Mouse (Mus musculus) heart, postnatal 14 days (tissue): ENCODE measurements around the gene Vmn1r201. TPM values are rescaled to one million over a fixed set of nuclear protein-coding genes. Genes with fewer than 3 reads are reported as not detected.

ENCODE experiments used
- DNase-seq, 2 experiments: peaks; one replicate each; pipeline ENCODE4 v3.0.0; 2021 to 2022
- intact Hi-C: fragments of 180-260 bp; cut with DNase I; formaldehyde crosslinking; loops from one replicate; pipeline ENCODE4 v1.15.1; 2025
- long read RNA-seq, 2 experiments: library from polyadenylated mRNA; stranded (forward); transcript quantifications; one replicate each; pipeline ENCODE4 v2.0.0; 2021
- total RNA-seq, 2 experiments: library from RNA; stranded (reverse); gene quantifications; 2 replicates each; pipeline ENCODE4 v1.2.3; 2021

Gene Vmn1r201
- not detected for total RNA-seq
- long read RNA-seq, experiment 1, result 0 reads
- long read RNA-seq, experiment 2, result 0 reads

DNA sequence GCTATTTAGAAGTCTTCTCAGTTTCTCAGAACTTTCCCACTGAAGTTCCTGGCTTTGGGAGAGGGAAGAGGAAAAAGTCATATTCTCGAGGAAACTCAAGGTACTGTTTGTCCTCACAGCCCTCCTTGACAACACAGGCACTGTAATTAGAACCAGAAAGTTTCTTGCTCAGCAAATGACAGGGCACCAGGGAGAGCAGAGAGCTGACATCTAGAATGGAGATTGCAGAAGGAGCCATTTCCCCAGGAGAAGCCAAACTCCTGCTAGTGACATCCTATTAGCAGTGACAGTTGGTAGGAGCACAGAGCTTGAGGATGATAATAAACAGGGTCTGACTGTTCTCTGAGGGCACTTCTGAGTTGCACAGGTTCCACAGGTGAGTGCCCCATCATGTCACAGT lies at the start of gene Vmn1r201:
Gene Vmn1r201 (plus strand): TSS at position 301 of the 400 bp plus-strand sequence.
- no peak for DNase-seq
- intact Hi-C loops, result no loop called here

DNA sequence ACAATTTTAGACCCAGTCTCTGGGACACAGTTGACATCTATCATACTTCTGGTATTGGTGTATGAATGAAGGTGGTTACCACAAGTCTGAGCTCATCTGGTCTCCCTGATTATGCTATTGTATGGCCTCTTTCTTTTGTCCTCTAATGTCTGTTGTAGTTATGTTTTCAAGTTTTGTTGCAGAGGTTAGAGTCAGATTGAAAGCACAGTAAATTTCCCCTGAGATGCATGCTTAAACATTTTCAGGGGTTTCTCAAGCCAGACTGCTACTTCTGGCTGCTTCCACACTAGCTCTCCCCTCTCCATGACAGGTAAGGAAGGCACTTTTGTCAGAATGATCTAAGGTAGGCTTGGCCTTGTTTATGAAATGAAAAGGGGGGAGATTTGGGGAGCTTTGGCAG lies 16.6 kb upstream of the Vmn1r201 start:
- intact Hi-C loops, result no loop called here
- no peak for DNase-seq

DNA sequence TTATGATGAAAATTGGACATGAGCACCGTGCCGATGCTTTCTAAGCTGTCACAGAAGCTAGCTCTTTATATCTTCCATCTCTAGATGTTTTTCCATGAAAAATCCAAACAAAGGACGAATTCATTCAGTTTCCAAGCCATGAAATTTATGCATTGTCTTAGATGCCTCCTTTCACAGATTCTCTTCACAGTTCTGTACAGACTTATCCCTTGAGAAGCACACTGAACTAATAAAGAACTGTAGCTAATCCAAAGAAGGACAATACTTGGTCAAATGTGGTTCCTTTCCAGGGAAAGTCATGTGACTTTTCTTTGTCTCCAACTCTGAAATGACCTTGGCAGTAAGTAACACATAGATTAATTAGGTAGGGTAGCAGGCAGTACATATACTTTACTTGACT lies 30.7 kb downstream of the Vmn1r201 start:
- intact Hi-C loops, result no loop called here
- no peak for DNase-seq

DNA sequence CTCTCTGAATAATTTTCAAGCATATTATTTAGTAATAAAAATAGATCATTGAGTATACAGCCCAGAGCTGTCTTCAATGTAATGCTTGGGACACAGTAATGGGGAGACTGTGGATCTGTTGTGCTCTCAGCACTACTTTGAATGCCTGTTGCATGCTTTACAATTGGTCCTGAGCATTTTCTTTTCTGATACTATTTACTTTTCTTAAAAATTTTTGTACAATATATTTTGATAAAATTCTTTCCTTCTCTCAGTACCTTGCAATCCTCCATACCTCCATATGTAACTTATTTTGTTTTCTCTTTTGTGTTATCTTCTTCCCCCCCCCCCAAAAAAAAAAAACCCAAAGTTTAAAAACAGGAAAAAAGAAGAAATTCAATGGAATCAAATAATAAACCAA lies 33.6 kb downstream of the Vmn1r201 start, which contains the start of gene Vmn1r202:
Gene Vmn1r202 (minus strand): TSS at position 101 of the 400 bp plus-strand sequence.
- intact Hi-C loops, result no loop called here
- no peak for DNase-seq

DNA sequence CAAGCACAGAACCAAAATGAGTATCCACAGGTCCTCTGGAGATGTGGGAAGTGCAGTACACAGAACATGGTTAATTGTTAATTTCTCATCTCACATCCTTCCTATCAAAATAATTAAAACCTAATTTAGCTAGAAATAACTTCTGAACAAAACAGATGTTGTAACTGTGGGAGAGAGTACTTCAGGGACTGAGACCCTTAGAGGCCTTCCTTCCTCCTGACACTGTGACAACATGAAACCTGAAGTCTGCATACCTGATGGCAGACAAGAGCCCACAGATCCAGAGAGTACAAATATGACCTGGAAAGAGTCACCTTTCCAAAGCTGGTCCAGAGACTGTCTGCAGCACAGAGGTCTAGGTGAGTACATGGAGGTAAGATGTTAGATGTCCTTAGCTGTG lies 46.1 kb downstream of the Vmn1r201 start, which contains the start of gene Vmn1r203:
Gene Vmn1r203 (plus strand): TSS at position 301 of the 400 bp plus-strand sequence.
- no peak for DNase-seq
- intact Hi-C loops, result no loop called here

Other genes starting within 250 kb of the Vmn1r201 start
- gene Vmn1r193, start 248.8 kb upstream of the Vmn1r201 start, total RNA-seq, result not detected
- gene Vmn1r194, start 227.7 kb upstream of the Vmn1r201 start, total RNA-seq, result not detected
- gene Vmn1r195, start 201.4 kb upstream of the Vmn1r201 start, total RNA-seq, result not detected
- gene Vmn1r196, start 182.0 kb upstream of the Vmn1r201 start, total RNA-seq, result not detected
- gene Vmn1r197, start 147.3 kb upstream of the Vmn1r201 start, total RNA-seq, result not detected
- not detected for gene Vmn1r198, start 121.6 kb upstream of the Vmn1r201 start, total RNA-seq
- gene Vmn1r199, start 92.1 kb upstream of the Vmn1r201 start, total RNA-seq, result not detected
- not detected for gene Vmn1r200, start 81.5 kb upstream of the Vmn1r201 start, total RNA-seq
- under 1 TPM in 1 of 2 experiments, not detected in 1; 0.05 TPM for gene Vmn1r202, start 33.5 kb downstream of the Vmn1r201 start, total RNA-seq
- not detected for gene Vmn1r203, start 46.2 kb downstream of the Vmn1r201 start, total RNA-seq
- not detected for gene Vmn1r204, start 81.3 kb downstream of the Vmn1r201 start, total RNA-seq
- not detected for gene Vmn1r205, start 121.1 kb downstream of the Vmn1r201 start, total RNA-seq
- gene Vmn1r206, start 152.3 kb downstream of the Vmn1r201 start, total RNA-seq, result not detected